Mouse (Mus musculus) adrenal gland, postnatal 4 days (tissue): ENCODE data around the gene 1700018B08Rik. TPM values are rescaled to one million over a fixed set of nuclear protein-coding genes. Genes with fewer than 3 reads are reported as not detected.

ENCODE experiments used
- DNase-seq, 2 experiments: peaks; one replicate each; pipeline ENCODE4 v3.0.0; 2021 to 2022; ENCODE audit warnings: low spot score in 2 of 2, mixed read lengths in 2 of 2
- long read RNA-seq, 2 experiments: library from polyadenylated mRNA; stranded (forward); transcript quantifications; one replicate each; pipeline ENCODE4 v2.0.0; 2021
- total RNA-seq, 2 experiments: library from RNA; stranded (reverse); gene quantifications; 2 replicates each; pipeline ENCODE4 v1.2.3; 2021

The 1700018B08Rik gene
- not detected for total RNA-seq
- long read RNA-seq, experiment 1, partial matches to known transcripts = 0 of 2 reads
- long read RNA-seq, experiment 1, other reads (novel, unspliced or antisense) = 2 of 2 reads
- long read RNA-seq, experiment 2, partial matches to known transcripts = 0 of 1 reads
- long read RNA-seq, experiment 2, other reads (novel, unspliced or antisense) = 1 of 1 reads

DNA sequence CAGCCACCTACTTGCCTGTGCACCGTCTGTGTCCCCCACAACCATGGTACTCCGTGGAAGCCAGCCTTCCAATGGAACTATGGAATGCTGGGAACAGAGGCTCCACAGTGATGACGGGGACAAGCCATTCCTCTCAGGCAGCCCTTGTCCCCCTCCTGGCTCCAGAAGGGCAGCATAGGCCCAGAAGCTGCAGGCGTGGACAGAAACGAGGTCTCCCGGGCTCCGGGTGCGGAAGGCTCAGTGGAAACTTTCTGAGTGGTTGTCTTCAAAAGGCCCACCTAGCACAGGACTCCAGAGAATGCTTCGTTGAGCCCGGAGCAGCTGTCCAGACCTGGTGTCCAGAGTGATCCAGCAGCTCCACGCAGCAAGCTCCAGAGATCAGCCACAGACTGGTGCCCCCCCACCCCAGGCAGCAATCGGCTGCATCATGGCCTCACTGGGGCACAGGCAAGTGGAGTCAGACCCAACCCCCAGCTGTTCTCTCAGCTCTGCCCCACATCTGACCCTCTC, at the start of gene 1700018B08Rik:
Gene 1700018B08Rik, minus strand, starts transcription at position 45 of the 510 bp plus-strand sequence.
- DNase-seq = no peak

GRCm38 (mm10) chr8:121593293-121593692, 49.2 kb upstream of the 1700018B08Rik start:
- no peak for DNase-seq

- no peak for DNase-seq
Observed at GRCm38 (mm10) chr8:121591178-121592066, 47.3 kb upstream of the 1700018B08Rik start.

GRCm38 (mm10) chr8:121590203-121591177, 46.4 kb upstream of the 1700018B08Rik start, which contains the start of gene Map1lc3b:
Gene Map1lc3b (plus strand): TSS chr8:121590361.
- peak; percentile 90 to 94 for DNase-seq

DNA sequence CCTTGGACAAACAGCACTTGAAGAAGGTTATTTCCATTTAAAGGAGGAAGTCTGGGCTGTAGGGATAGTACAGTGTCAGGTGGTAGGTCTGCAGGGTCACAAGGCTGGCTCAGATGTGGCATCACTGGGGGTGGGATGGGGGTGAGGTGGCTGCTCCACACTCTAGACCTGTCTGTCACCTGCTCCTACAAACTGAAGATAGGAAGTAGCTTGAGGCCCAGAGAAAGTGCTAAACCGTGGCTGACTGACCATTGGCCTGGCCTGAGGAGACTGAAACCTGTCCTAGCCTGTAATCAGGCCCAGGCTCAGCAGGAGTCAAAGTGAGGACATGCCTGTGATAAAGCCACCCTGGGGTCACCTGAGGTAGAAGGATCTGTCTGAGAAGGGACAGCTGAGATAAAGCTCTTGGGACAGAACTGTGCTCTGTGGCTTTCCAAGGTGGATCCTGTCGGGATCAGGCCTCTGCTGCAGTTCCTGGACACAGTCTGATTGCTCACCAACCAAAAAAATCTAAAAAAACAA, 45.1 kb upstream of the 1700018B08Rik start:
- DNase-seq = no peak

DNA sequence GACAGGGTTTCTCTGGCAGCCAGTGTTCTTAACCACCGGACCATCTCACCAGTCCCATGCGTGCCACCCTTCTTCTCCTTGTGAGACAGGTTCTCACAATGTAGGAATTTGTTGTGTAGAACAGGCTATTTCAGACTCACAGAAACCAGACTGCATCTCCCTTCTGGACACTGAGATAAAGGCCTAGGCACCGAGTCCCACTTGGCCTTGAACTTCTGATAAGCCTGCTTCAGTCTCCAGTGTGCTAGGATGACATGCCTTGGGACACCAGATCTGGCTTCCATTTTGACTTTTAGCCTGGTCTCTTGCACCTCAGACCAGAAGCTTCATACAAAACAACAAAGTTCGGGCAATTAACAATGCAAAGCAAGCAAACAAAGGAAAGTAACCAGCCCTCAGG, 44.6 kb upstream of the 1700018B08Rik start:
- no peak for DNase-seq

DNA sequence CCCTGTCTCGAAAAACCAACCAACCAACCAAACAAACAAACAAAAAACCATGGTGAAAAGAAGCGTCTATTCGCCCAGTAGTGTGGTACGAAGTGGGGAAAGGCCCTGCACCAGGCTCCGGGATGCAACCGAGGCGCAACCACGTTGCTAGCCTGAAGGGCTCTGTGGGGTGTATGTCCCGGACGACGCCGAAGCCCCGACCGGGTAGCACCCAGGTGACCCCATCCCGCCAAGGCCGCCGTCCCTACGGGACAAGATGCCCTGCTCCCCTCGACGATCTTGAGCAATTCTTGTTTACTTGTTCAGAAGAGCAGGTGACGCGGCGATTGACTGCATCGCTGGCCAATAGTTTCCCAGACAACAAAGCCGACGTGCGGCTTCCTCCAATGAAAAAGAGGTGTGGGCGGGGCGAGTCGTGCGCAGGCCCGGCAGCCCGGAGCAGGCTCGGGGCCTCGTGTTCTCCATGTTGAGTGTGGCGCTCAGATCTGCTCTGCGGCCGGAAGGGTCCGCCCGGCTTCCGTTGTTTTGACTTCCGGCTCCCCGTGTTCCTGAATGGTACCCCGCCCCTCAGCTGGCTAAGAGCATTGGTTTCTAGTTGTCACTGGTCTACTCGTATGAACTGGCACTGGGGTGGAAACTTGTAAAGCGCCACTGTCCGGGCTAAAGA, 41.2 kb upstream of the 1700018B08Rik start:
- peak; percentile 96 to 98 for DNase-seq

DNA sequence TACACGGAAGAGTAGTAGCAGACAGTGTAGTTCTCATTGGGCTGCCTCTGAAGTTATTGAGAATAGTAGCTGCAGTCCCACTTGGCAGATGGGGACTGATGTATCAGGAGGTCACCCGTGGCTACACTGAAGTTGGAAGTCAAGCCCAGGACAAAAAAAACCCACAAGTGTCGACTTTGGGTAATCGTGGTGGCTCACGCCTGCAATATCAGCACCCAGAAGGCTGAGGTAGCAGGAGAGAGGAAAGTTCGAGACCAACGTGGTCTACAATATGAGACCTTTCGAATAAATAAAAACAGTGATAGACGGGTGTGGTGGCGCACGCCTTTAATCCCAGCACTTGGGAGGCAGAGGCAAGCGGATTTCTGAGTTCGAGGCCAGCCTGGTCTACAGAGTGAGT, 40.6 kb upstream of the 1700018B08Rik start:
- DNase-seq = no peak

DNA sequence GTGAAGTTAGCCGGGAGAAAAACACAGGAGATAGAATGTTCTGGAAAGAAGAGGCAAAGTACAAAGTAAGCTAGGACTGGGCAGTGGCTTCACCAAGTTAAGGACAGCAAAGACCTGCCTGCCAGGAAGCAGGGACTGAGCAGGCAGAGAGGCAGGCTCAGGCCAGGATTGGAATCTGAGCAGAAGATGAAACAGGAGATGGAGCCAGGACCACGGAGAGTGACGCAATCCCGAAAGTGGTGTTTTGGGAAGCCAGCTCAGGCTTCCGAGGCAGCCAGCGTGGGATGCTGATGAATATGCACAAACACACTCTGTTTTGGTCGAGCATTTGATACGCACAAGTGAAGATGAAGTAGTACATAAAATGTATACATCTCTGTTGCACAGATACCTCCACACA, 39.5 kb upstream of the 1700018B08Rik start:
- no peak for DNase-seq

GRCm38 (mm10) chr8:121580465-121580864, 36.3 kb upstream of the 1700018B08Rik start:
- DNase-seq = no peak

GRCm38 (mm10) chr8:121578676-121579451, 34.7 kb upstream of the 1700018B08Rik start, which contains the start of gene Fbxo31:
Gene Fbxo31 (minus strand): TSS chr8:121578806.
- DNase-seq = peak; percentile 74 to 89

DNA sequence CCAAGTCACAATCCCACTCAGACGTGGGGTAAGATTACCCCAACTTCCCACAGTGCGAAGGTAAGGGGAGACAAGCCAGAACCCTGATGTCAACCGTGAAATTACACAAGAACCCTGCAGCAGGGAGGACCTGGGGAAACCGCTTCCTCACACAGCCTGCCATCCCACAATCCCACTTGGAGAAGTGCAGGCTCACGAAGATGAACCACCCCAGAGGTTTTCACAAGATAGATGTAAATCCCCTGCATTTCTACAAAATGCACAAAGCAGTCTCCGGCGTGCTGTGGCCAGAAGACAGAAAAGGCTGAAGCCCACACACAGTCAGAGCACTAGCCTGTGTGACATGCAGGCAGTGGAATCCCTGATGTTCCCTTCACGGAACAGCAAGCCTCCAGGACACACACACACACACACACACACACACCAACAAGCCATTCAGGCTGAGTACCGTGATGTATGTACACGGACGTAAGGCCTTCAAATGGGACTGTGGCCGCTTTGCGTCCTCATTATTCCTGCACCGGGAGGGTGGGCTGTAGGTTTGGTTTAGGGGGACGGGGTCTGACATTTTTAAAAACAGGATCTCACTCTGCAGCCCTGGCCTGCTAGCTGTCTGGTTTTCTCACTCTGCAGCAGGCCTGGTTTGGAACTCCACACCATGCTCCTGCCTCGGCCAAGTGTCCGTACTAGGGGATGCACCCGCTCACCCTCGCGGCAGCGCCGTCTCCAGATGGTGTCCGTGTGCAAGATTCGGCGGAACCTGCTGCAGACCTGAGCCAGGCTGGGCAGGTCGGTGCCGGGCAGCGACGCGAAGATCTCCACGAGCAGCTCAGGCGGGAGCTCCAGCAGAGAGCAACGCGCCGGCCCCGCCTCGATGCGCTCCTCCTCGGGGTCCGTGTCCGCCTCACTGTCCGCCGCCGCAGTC, 33.9 kb upstream of the 1700018B08Rik start:
- DNase-seq = no peak

- DNase-seq = no peak
Observed at GRCm38 (mm10) chr8:121575661-121576060, 31.5 kb upstream of the 1700018B08Rik start.

- DNase-seq = peak in 1 of 2 experiments; percentile 55
Observed at GRCm38 (mm10) chr8:121573275-121573674, 29.2 kb upstream of the 1700018B08Rik start.

DNA sequence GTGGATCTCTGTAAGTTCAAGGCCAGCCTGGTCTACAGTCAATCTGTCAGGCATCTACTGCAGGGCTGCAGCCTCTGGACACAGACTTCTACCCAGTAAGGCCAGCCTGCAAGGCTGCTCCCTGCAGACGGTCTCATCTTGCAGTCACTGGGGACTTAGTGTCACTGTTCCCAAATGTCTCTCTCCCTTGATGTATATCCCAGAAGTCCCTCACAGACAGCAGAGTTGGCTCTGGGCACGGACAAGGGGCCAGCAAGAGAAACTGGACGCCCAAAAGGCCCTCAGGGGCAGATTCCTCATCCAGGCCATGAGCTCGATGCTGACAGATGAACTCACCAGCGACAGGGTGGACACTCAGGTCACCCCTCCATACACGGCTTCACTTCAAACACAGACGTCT, 28.0 kb upstream of the 1700018B08Rik start:
- DNase-seq = no peak

- DNase-seq = no peak
Observed at GRCm38 (mm10) chr8:121570801-121571200, 26.7 kb upstream of the 1700018B08Rik start.

- no peak for DNase-seq
Observed at GRCm38 (mm10) chr8:121570335-121570734, 26.2 kb upstream of the 1700018B08Rik start.

DNA sequence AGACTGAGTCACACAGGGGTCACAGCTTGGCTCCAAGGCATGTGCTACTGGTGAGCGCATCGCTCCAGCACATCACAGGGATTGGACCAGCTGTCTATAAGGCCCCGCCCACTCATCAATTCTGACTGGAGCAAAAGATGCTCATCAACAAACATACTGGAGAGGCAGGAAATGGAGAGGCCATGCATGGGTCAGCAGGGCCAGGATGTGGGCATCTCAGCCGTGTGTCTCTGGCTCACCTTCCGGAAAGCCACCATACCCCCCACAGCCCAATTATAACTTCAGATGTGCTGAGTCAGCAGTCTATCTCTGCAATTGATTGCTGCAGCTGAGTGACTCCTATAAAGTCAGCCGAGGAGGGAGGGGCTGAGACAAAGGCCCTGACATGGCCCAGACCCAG, 24.2 kb upstream of the 1700018B08Rik start:
- DNase-seq = no peak
